ENCODE assay signal across 8 mouse cellular contexts in genomic region chr15:5185366-5186292, GRCm38 (mm10). TPM values are rescaled to one million over a fixed set of nuclear protein-coding genes. Genes with fewer than 3 reads are reported as not detected.
DNase-seq lines count a peak whose midpoint lies in the region; ATAC-seq and TF ChIP-seq lines count a peak whose summit lies in the region.

TSS of gene Ttc33 (plus strand) at chr15:5185525.

- H3K4me2 ChIP-seq in forebrain, embryonic 16.5 days (ENCODE audit: low read length): peak within 1 kb of the TSS; percentile 85
- H3K4me2 ChIP-seq in neural tube, embryonic 14.5 days (ENCODE audit: low read depth, low read length): peak within 1 kb of the TSS; percentile 77

- H3K27ac ChIP-seq in forebrain, embryonic 16.5 days (ENCODE audit: low read length): peak within 1 kb of the TSS; percentile 83
- peak within 1 kb of the TSS; percentile 29 for H3K27ac ChIP-seq in neural tube, embryonic 14.5 days (ENCODE audit: low read depth, low read length)
- H3K27ac ChIP-seq in testis, adult 2 months (ENCODE audit: control insufficient read depth, insufficient read depth, low read depth, low read length): peak within 1 kb of the TSS; percentile 55

- ATAC-seq in G1E (ENCODE audit: extremely low read depth, insufficient number of reproducible peaks, low FRiP score, poor library complexity, severe bottlenecking): no peak
- peak; percentile 90 for ATAC-seq in forebrain, embryonic 16.5 days
- ATAC-seq in neural tube, embryonic 14.5 days (ENCODE audit: low read depth): peak; percentile 91

- H3K4me3 ChIP-seq in G1E (ENCODE audit: low read depth, low read length): peak within 1 kb of the TSS; percentile 96
- H3K4me3 ChIP-seq in forebrain, embryonic 16.5 days (replicated peaks; ENCODE audit: low read length): peak within 1 kb of the TSS; percentile 98
- peak within 1 kb of the TSS; percentile 93 for H3K4me3 ChIP-seq in neural tube, embryonic 14.5 days (ENCODE audit: low read depth, low read length)
- peak within 1 kb of the TSS; percentile 90 for H3K4me3 ChIP-seq in testis, adult 2 months (ENCODE audit: control insufficient read depth, low read depth, low read length)

- DNase-seq in G1E (ENCODE audit: low spot score): peak; percentile 54
- DNase-seq in cerebellum, adult 18-20 months: peak; percentile 85 to 89
- peak; percentile 77 to 82 for DNase-seq in heart, postnatal 36 days
- DNase-seq in layer of hippocampus, adult 18-20 months (ENCODE audit: low spot score in 2 of 2): peak; percentile 73 to 91
- DNase-seq in lung, adult 18-20 months: peak; percentile 83 to 85

- H3K9me3 ChIP-seq in G1E (replicated peaks): no peaks in the 10 kb centered on the region
- no peaks in the 10 kb centered on the region for H3K9me3 ChIP-seq in forebrain, embryonic 16.5 days (ENCODE audit: control insufficient read depth, low read length)
- no peaks in the 10 kb centered on the region for H3K9me3 ChIP-seq in neural tube, embryonic 14.5 days (ENCODE audit: control insufficient read depth, low read length)

- H3K9ac ChIP-seq in forebrain, embryonic 16.5 days (replicated peaks; ENCODE audit: low read depth, low read length): peak within 1 kb of the TSS; percentile 87
- H3K9ac ChIP-seq in neural tube, embryonic 14.5 days (replicated peaks; ENCODE audit: low read depth, low read length): peak within 1 kb of the TSS; percentile 82

- TF ChIP-seq CTCF in G1E (IDR thresholded peaks at IDR 0.05; ENCODE audit: low read depth, low read length): no peak
- TF ChIP-seq CTCF in testis, adult 2 months (IDR thresholded peaks at IDR 0.05; ENCODE audit: control insufficient read depth, insufficient read depth, insufficient replicate concordance, low read depth, low read length): no peak

- H3K4me1 ChIP-seq in G1E (ENCODE audit: insufficient read depth, low read depth, low read length): peaks cover 51% of the 10 kb centered on the region
- H3K4me1 ChIP-seq in forebrain, embryonic 16.5 days (replicated peaks; ENCODE audit: control insufficient read depth, insufficient read depth, low read length): peaks cover 20% of the 10 kb centered on the region
- H3K4me1 ChIP-seq in neural tube, embryonic 14.5 days (ENCODE audit: control insufficient read depth, insufficient read depth, low read length): peaks cover 12% of the 10 kb centered on the region
- peaks cover 7% of the 10 kb centered on the region; the same call in 1 of the 2 replicates for H3K4me1 ChIP-seq in testis, adult 2 months (ENCODE audit: control insufficient read depth, insufficient read depth, low read length)

- no peaks in the 10 kb centered on the region for H3K27me3 ChIP-seq in G1E (ENCODE audit: insufficient read depth, low read length)
- no peaks in the 10 kb centered on the region for H3K27me3 ChIP-seq in forebrain, embryonic 16.5 days (replicated peaks; ENCODE audit: control insufficient read depth, insufficient read depth, low read length)
- H3K27me3 ChIP-seq in neural tube, embryonic 14.5 days (ENCODE audit: control insufficient read depth, insufficient read depth, low read length): no peaks in the 10 kb centered on the region
- H3K27me3 ChIP-seq in testis, adult 2 months (ENCODE audit: control insufficient read depth, insufficient read depth, low read length): no peaks in the 10 kb centered on the region

- peaks cover 45% of the 10 kb centered on the region for H3K36me3 ChIP-seq in G1E (replicated peaks)
- no peaks in the 10 kb centered on the region for H3K36me3 ChIP-seq in forebrain, embryonic 16.5 days (ENCODE audit: control insufficient read depth, insufficient read depth)
- peaks cover 3% of the 10 kb centered on the region; the same call in 1 of the 2 replicates for H3K36me3 ChIP-seq in neural tube, embryonic 14.5 days (ENCODE audit: control insufficient read depth, insufficient read depth, low read length)
- peaks cover 2% of the 10 kb centered on the region; the same call in 1 of the 2 replicates for H3K36me3 ChIP-seq in testis, adult 2 months (ENCODE audit: control insufficient read depth, insufficient read depth, low read length)

- intact Hi-C loops in heart, postnatal 36 days (cut with DNase I): loop anchor here (2.0 kb wide), 1 partner anchor 43 kb away; the partner anchor contains the start of gene Prkaa1

- peak; percentile 56; the same call in 1 of the 2 replicates for TF ChIP-seq POLR2A in testis, adult 2 months (IDR thresholded peaks at IDR 0.05; ENCODE audit: control insufficient read depth, low read depth, low read length)

- under 1% methylated on average over 55 of the region's 55 CpGs for WGBS in forebrain, embryonic 16.5 days
- WGBS in neural tube, embryonic 14.5 days: under 1% methylated on average over 54 of the region's 55 CpGs

RNA-seq across cellular contexts. Expression of gene Ttc33, which starts in this region (rescaled TPM):
- total RNA-seq in G1E (2014; fragmentation: Nextera tagmentation): 14.8 and 26.0 TPM in 2 replicates
- total RNA-seq in G1E (2017): 63.5 and 64.7 TPM in 2 replicates
- 10.6 and 47.8 TPM in 2 replicates for polyA plus RNA-seq in G1E (2012)
- polyA plus RNA-seq in forebrain, embryonic 16.5 days (2015; fragmentation: Nextera tagmentation; extraction: Ambion mirVana): 64.6 and 70.7 TPM in 2 replicates
- 10 to 100 TPM; 38.2 to 40.7 TPM for total RNA-seq in heart, postnatal 36 days (2021)
- 10 to 100 TPM; 82.3 to 85.7 TPM for total RNA-seq in layer of hippocampus, adult 18-20 months (2021)
- polyA plus RNA-seq in neural tube, embryonic 14.5 days (2014; fragmentation: Nextera tagmentation; extraction: Ambion mirVana): 58.6 and 63.3 TPM in 2 replicates
- 4.4 and 4.7 TPM in 2 replicates for polyA plus RNA-seq in testis, adult 2 months (2012; rRNA removed)

Comparison
In these comparisons a context has a peak if more than half of its experiments do, and no peak if none do; other contexts are left out.
1. H3K27ac ChIP-seq: peak in every context shown above with its lines; median percentile 83 in forebrain, embryonic 16.5 days; 55 in testis, adult 2 months; 29 in neural tube, embryonic 14.5 days.